Mouse (Mus musculus) midbrain, postnatal 0 days (tissue): Measurements from ENCODE around the gene Phgdh. TPM values are rescaled to one million over a fixed set of nuclear protein-coding genes. Genes with fewer than 3 reads are reported as not detected.
A peak's percentile ranks its signal among the peaks of the same experiment; 100 is the strongest.

Source experiments
- ATAC-seq: fragments of 200-750 bp; cut with Nextera tagmentation; 2 replicates; pipeline ENCODE4 v1.8.0; 2017; ENCODE audit warnings: moderate number of reproducible peaks, mild to moderate bottlenecking, moderate TSS enrichment, moderate library complexity; ENCODE audit not compliant: low FRiP score
- DNase-seq: peaks from one replicate; pipeline ENCODE4 v3.0.0-alpha.2; 2015; ENCODE audit warnings: low spot score
- H3K27ac ChIP-seq: fragments of 300-500 bp; sonication (generic); 2 replicates; pipeline ENCODE4 v1.5.1; 2014; ENCODE audit warnings: low read depth, mild to moderate bottlenecking, low read length, mixed read lengths
- H3K27me3 ChIP-seq: fragments of 300-500 bp; sonication (generic); 2 replicates; pipeline ENCODE4 v1.6.1; 2014; ENCODE audit warnings: low read length, control low read depth, mixed read lengths; ENCODE audit not compliant: insufficient read depth
- H3K36me3 ChIP-seq: fragments of 300-500 bp; sonication (generic); 2 replicates; pipeline ENCODE4 v1.6.1; 2014; ENCODE audit warnings: low read length, control low read depth, mixed read lengths; ENCODE audit not compliant: insufficient read depth
- H3K4me1 ChIP-seq: fragments of 300-500 bp; sonication (generic); 2 replicates; pipeline ENCODE4 v1.6.1; 2014; ENCODE audit warnings: mild to moderate bottlenecking, control low read depth, antibody characterized with exemption, low read length, mixed read lengths; ENCODE audit not compliant: insufficient read depth
- H3K4me2 ChIP-seq: fragments of 300-500 bp; sonication (generic); 2 replicates; pipeline ENCODE4 v1.6.1; 2014; ENCODE audit warnings: low read depth, mild to moderate bottlenecking, low read length, mixed read lengths; ENCODE audit not compliant: poor library complexity, severe bottlenecking
- H3K4me3 ChIP-seq: fragments of 300-500 bp; sonication (generic); 2 replicates; pipeline ENCODE4 v1.5.1; 2014; ENCODE audit warnings: low read depth, mild to moderate bottlenecking, low read length, moderate library complexity
- H3K9ac ChIP-seq: fragments of 300-500 bp; sonication (generic); replicated peaks from 2 replicates; pipeline ENCODE4 v1.6.1; 2014; ENCODE audit warnings: mild to moderate bottlenecking, low read length, moderate library complexity, mixed read lengths; ENCODE audit not compliant: poor library complexity, severe bottlenecking
- H3K9me3 ChIP-seq: fragments of 300-500 bp; sonication (generic); 2 replicates; pipeline ENCODE4 v1.6.1; 2016; ENCODE audit warnings: low read length, control low read depth
- CTCF ChIP-seq: IDR thresholded peaks from 2 replicates; pipeline ENCODE4 v1.5.1; 2016; ENCODE audit warnings: antibody characterized with exemption, mild to moderate bottlenecking
- WGBS: fragments of 180-500 bp; shearing (Covaris S2); extraction: QIAGEN DNeasy Blood & Tissue Kit; methylation state at CpG from one replicate; pipeline ENCODE4 v1.1.7; 2014; 5-methylcytosine and 5-hydroxymethylcytosine counted together
- polyA plus RNA-seq: library from polyadenylated mRNA; unstranded; fragments of >200 nt; fragmentation: Nextera tagmentation; extraction: Ambion mirVana; gene quantifications from 2 replicates; pipeline ENCODE4 v1.2.1, GENCODE M21; 2015
- total RNA-seq: library from RNA; depleted of rRNA; stranded (reverse); fragments of >200 nt; gene quantifications from 2 replicates; pipeline ENCODE4 v1.2.3, GENCODE M21; 2014

Phgdh gene
- total and polyA plus RNA-seq, 2 experiments from 2014 or later, result 148 to 206 TPM

GRCm38 (mm10) chr3:98313294-98314155 lies 26.3 kb downstream of the Phgdh start:
- peak; percentile 6; the same call in 1 of the 2 replicates for ATAC-seq
- 63% methylated on average over 9 of the region's 9 CpGs for WGBS
- H3K36me3 ChIP-seq, result no peaks in the 10 kb centered on the region
- no peaks in the 10 kb centered on the region for H3K27me3 ChIP-seq
- no peak overlapping the region for H3K27ac ChIP-seq
- no peak overlapping the region for H3K4me3 ChIP-seq
- H3K4me2 ChIP-seq, result no peak overlapping the region
- no peaks in the 10 kb centered on the region for H3K9me3 ChIP-seq
- no peak for TF ChIP-seq CTCF
- DNase-seq, result no peak
- no peaks in the 10 kb centered on the region for H3K4me1 ChIP-seq
- H3K9ac ChIP-seq, result no peak overlapping the region

GRCm38 (mm10) chr3:98312867-98313266 lies 26.9 kb downstream of the Phgdh start:
- Histone ChIP-seq H3K4me1 (no peaks in the 10 kb centered on the region), H3K9ac (no peak overlapping the region), H3K36me3 (no peaks in the 10 kb centered on the region), H3K27me3 (no peaks in the 10 kb centered on the region), H3K4me2 (no peak overlapping the region), H3K9me3 (no peaks in the 10 kb centered on the region), H3K4me3 (no peak overlapping the region), H3K27ac (no peak overlapping the region)
- ATAC-seq, result peak; percentile 70; the same call in 1 of the 2 replicates
- WGBS, result 17% methylated on average over 6 of the region's 7 CpGs
- peak; percentile 80 for DNase-seq
- peak; percentile 80 for TF ChIP-seq CTCF

- H3K27ac ChIP-seq, result no peak overlapping the region
- DNase-seq, result no peak
- H3K4me2 ChIP-seq, result no peak overlapping the region
- no peak overlapping the region for H3K9ac ChIP-seq
- H3K4me3 ChIP-seq, result no peak overlapping the region
- no peaks in the 10 kb centered on the region for H3K4me1 ChIP-seq
- no peak for ATAC-seq
- no peaks in the 10 kb centered on the region for H3K36me3 ChIP-seq
- no peak for TF ChIP-seq CTCF
- WGBS, result 93% methylated on average over 1 of the region's 1 CpGs
- no peaks in the 10 kb centered on the region for H3K27me3 ChIP-seq
- H3K9me3 ChIP-seq, result no peaks in the 10 kb centered on the region
Observed at GRCm38 (mm10) chr3:98310456-98310855, 29.3 kb downstream of the Phgdh start.

GRCm38 (mm10) chr3:98308606-98309005 lies 31.2 kb downstream of the Phgdh start:
- no peak for DNase-seq
- Histone ChIP-seq H3K4me2 (no peak overlapping the region), H3K4me3 (no peak overlapping the region), H3K27ac (no peak overlapping the region), H3K27me3 (no peaks in the 10 kb centered on the region), H3K9ac (no peak overlapping the region), H3K36me3 (no peaks in the 10 kb centered on the region), H3K4me1 (no peaks in the 10 kb centered on the region), H3K9me3 (no peaks in the 10 kb centered on the region)
- no peak for TF ChIP-seq CTCF
- WGBS, result 77% methylated on average over 6 of the region's 6 CpGs
- ATAC-seq, result no peak

- H3K27me3 ChIP-seq, result no peaks in the 10 kb centered on the region
- DNase-seq, result no peak
- 95% methylated on average over 3 of the region's 3 CpGs for WGBS
Observed at GRCm38 (mm10) chr3:98301761-98302160, 38.0 kb downstream of the Phgdh start.

GRCm38 (mm10) chr3:98300266-98300665 lies 39.5 kb downstream of the Phgdh start:
- no peak for DNase-seq
- no peak for TF ChIP-seq CTCF
- no peak overlapping the region for H3K27ac ChIP-seq
- H3K27me3 ChIP-seq, result no peaks in the 10 kb centered on the region
- no peak overlapping the region for H3K9ac ChIP-seq
- H3K36me3 ChIP-seq, result no peaks in the 10 kb centered on the region
- ATAC-seq, result no peak
- no peak overlapping the region for H3K4me3 ChIP-seq
- no peak overlapping the region for H3K4me2 ChIP-seq
- 94% methylated on average over 4 of the region's 4 CpGs for WGBS
- no peaks in the 10 kb centered on the region for H3K4me1 ChIP-seq
- no peaks in the 10 kb centered on the region for H3K9me3 ChIP-seq

More at GRCm38 (mm10) chr3:98301761-98302160, 38.0 kb downstream of the Phgdh start:
- no peaks in the 10 kb centered on the region for H3K4me1 ChIP-seq
- no peak overlapping the region for H3K27ac ChIP-seq
- ATAC-seq, result no peak
- H3K9ac ChIP-seq, result no peak overlapping the region
- no peak overlapping the region for H3K4me2 ChIP-seq
- H3K9me3 ChIP-seq, result no peaks in the 10 kb centered on the region
- TF ChIP-seq CTCF, result no peak
- no peaks in the 10 kb centered on the region for H3K36me3 ChIP-seq
- H3K4me3 ChIP-seq, result no peak overlapping the region
